Mouse (Mus musculus): ENCODE measurements around the gene Rbp2. TPM values are rescaled to one million over a fixed set of nuclear protein-coding genes. Genes with fewer than 3 reads are reported as not detected.

Rbp2 gene
- polyA plus RNA-seq, 1 experiment from 2014 or later, result 0.37 TPM

- ATAC-seq (no peak), DNase-seq (ENCODE audit: low spot score) (no peak)
- 80% methylated on average over 17 of the region's 17 CpGs for WGBS
- Histone ChIP-seq H3K9me3 (replicated peaks; ENCODE audit: control insufficient read depth, low read length) (no peaks in the 10 kb centered on the region), H3K4me3 (ENCODE audit: low read depth, low read length) (no peak overlapping the region), H3K4me2 (ENCODE audit: low read length) (no peak overlapping the region), H3K27me3 (replicated peaks; ENCODE audit: control insufficient read depth, insufficient read depth, low read length) (no peaks in the 10 kb centered on the region), H3K9ac (ENCODE audit: low read length) (no peak overlapping the region), H3K27ac (ENCODE audit: low read depth, low read length) (no peak overlapping the region), H3K36me3 (ENCODE audit: control insufficient read depth, insufficient read depth, low read length) (no peaks in the 10 kb centered on the region), H3K4me1 (ENCODE audit: control insufficient read depth, insufficient read depth, low read length) (peaks cover 6% of the 10 kb centered on the region; the same call in 1 of the 2 replicates)
Measured at GRCm38 (mm10) chr9:98498717-98499268, 12.9 kb downstream of the Rbp2 start.

GRCm38 (mm10) chr9:98499601-98500000 lies 13.7 kb downstream of the Rbp2 start:
- Histone ChIP-seq H3K27me3 (replicated peaks; ENCODE audit: control insufficient read depth, insufficient read depth, low read length) (no peaks in the 10 kb centered on the region), H3K36me3 (ENCODE audit: control insufficient read depth, insufficient read depth, low read length) (no peaks in the 10 kb centered on the region), H3K4me1 (ENCODE audit: control insufficient read depth, insufficient read depth, low read length) (peaks cover 6% of the 10 kb centered on the region; the same call in 1 of the 2 replicates), H3K4me3 (ENCODE audit: low read depth, low read length) (no peak overlapping the region), H3K4me2 (ENCODE audit: low read length) (no peak overlapping the region), H3K9ac (ENCODE audit: low read length) (no peak overlapping the region), H3K27ac (ENCODE audit: low read depth, low read length) (no peak overlapping the region), H3K9me3 (replicated peaks; ENCODE audit: control insufficient read depth, low read length) (no peaks in the 10 kb centered on the region)
- WGBS, result 88% methylated on average over 5 of the region's 5 CpGs
- no peak for ATAC-seq
- no peak for DNase-seq (ENCODE audit: low spot score)

- Histone ChIP-seq H3K4me1 (ENCODE audit: control insufficient read depth, insufficient read depth, low read length) (no peaks in the 10 kb centered on the region), H3K9me3 (replicated peaks; ENCODE audit: control insufficient read depth, low read length) (no peaks in the 10 kb centered on the region), H3K27ac (ENCODE audit: low read depth, low read length) (no peak overlapping the region), H3K4me2 (ENCODE audit: low read length) (no peak overlapping the region), H3K9ac (ENCODE audit: low read length) (no peak overlapping the region), H3K36me3 (ENCODE audit: control insufficient read depth, insufficient read depth, low read length) (no peaks in the 10 kb centered on the region), H3K27me3 (replicated peaks; ENCODE audit: control insufficient read depth, insufficient read depth, low read length) (no peaks in the 10 kb centered on the region), H3K4me3 (ENCODE audit: low read depth, low read length) (no peak overlapping the region)
- 80% methylated on average over 6 of the region's 6 CpGs for WGBS
- ATAC-seq, result no peak
- no peak for DNase-seq (ENCODE audit: low spot score)
Measured at GRCm38 (mm10) chr9:98507480-98507879, 21.6 kb downstream of the Rbp2 start.

GRCm38 (mm10) chr9:98510363-98511055 lies 24.6 kb downstream of the Rbp2 start:
- DNase-seq (ENCODE audit: low spot score), result peak; percentile 42
- Histone ChIP-seq H3K36me3 (ENCODE audit: control insufficient read depth, insufficient read depth, low read length) (no peaks in the 10 kb centered on the region), H3K4me3 (ENCODE audit: low read depth, low read length) (no peak overlapping the region), H3K27me3 (replicated peaks; ENCODE audit: control insufficient read depth, insufficient read depth, low read length) (no peaks in the 10 kb centered on the region), H3K4me2 (ENCODE audit: low read length) (no peak overlapping the region), H3K9ac (ENCODE audit: low read length) (no peak overlapping the region), H3K4me1 (ENCODE audit: control insufficient read depth, insufficient read depth, low read length) (no peaks in the 10 kb centered on the region), H3K27ac (ENCODE audit: low read depth, low read length) (no peak overlapping the region), H3K9me3 (replicated peaks; ENCODE audit: control insufficient read depth, low read length) (no peaks in the 10 kb centered on the region)
- WGBS, result 89% methylated on average over 6 of the region's 6 CpGs
- ATAC-seq, result peak; percentile 48; the same call in 1 of the 2 replicates

GRCm38 (mm10) chr9:98523872-98524271 lies 38.0 kb downstream of the Rbp2 start:
- Histone ChIP-seq H3K27me3 (replicated peaks; ENCODE audit: control insufficient read depth, insufficient read depth, low read length) (no peaks in the 10 kb centered on the region), H3K4me1 (ENCODE audit: control insufficient read depth, insufficient read depth, low read length) (peaks cover 31% of the 10 kb centered on the region), H3K27ac (ENCODE audit: low read depth, low read length) (peak overlapping the region; percentile 58; the same call in 1 of the 2 replicates), H3K9me3 (replicated peaks; ENCODE audit: control insufficient read depth, low read length) (no peaks in the 10 kb centered on the region), H3K36me3 (ENCODE audit: control insufficient read depth, insufficient read depth, low read length) (no peaks in the 10 kb centered on the region), H3K4me3 (ENCODE audit: low read depth, low read length) (no peak overlapping the region), H3K9ac (ENCODE audit: low read length) (no peak overlapping the region), H3K4me2 (ENCODE audit: low read length) (no peak overlapping the region)
- DNase-seq (ENCODE audit: low spot score) (no peak), ATAC-seq (no peak)
- 76% methylated on average over 2 of the region's 2 CpGs for WGBS

GRCm38 (mm10) chr9:98524786-98525542 lies 39.0 kb downstream of the Rbp2 start:
- H3K9me3 ChIP-seq (replicated peaks; ENCODE audit: control insufficient read depth, low read length), result no peaks in the 10 kb centered on the region
- H3K4me2 ChIP-seq (ENCODE audit: low read length), result peak overlapping the region; percentile 13
- H3K36me3 ChIP-seq (ENCODE audit: control insufficient read depth, insufficient read depth, low read length), result no peaks in the 10 kb centered on the region
- H3K4me3 ChIP-seq (ENCODE audit: low read depth, low read length), result no peak overlapping the region
- peak; percentile 94 for DNase-seq (ENCODE audit: low spot score)
- peak; percentile 92 for ATAC-seq
- no peak overlapping the region for H3K9ac ChIP-seq (ENCODE audit: low read length)
- H3K27ac ChIP-seq (ENCODE audit: low read depth, low read length), result peak overlapping the region; percentile 73
- H3K4me1 ChIP-seq (ENCODE audit: control insufficient read depth, insufficient read depth, low read length), result peaks cover 31% of the 10 kb centered on the region
- WGBS, result 5% methylated on average over 7 of the region's 7 CpGs
- H3K27me3 ChIP-seq (replicated peaks; ENCODE audit: control insufficient read depth, insufficient read depth, low read length), result no peaks in the 10 kb centered on the region

- Histone ChIP-seq H3K9me3 (replicated peaks; ENCODE audit: control insufficient read depth, low read length) (no peaks in the 10 kb centered on the region), H3K4me2 (ENCODE audit: low read length) (no peak overlapping the region), H3K27ac (ENCODE audit: low read depth, low read length) (peak overlapping the region; percentile 64), H3K27me3 (replicated peaks; ENCODE audit: control insufficient read depth, insufficient read depth, low read length) (no peaks in the 10 kb centered on the region), H3K4me1 (ENCODE audit: control insufficient read depth, insufficient read depth, low read length) (peaks cover 31% of the 10 kb centered on the region), H3K4me3 (ENCODE audit: low read depth, low read length) (no peak overlapping the region), H3K9ac (ENCODE audit: low read length) (no peak overlapping the region), H3K36me3 (ENCODE audit: control insufficient read depth, insufficient read depth, low read length) (no peaks in the 10 kb centered on the region)
- WGBS, result 4% methylated on average over 7 of the region's 7 CpGs
- ATAC-seq (peak; percentile 81), DNase-seq (ENCODE audit: low spot score) (no peak)
Measured at GRCm38 (mm10) chr9:98525543-98525924, 39.6 kb downstream of the Rbp2 start.

GRCm38 (mm10) chr9:98527226-98527625 lies 41.3 kb downstream of the Rbp2 start:
- Histone ChIP-seq H3K4me1 (ENCODE audit: control insufficient read depth, insufficient read depth, low read length) (peaks cover 31% of the 10 kb centered on the region), H3K27me3 (replicated peaks; ENCODE audit: control insufficient read depth, insufficient read depth, low read length) (no peaks in the 10 kb centered on the region), H3K36me3 (ENCODE audit: control insufficient read depth, insufficient read depth, low read length) (no peaks in the 10 kb centered on the region), H3K4me3 (ENCODE audit: low read depth, low read length) (no peak overlapping the region), H3K4me2 (ENCODE audit: low read length) (no peak overlapping the region), H3K9ac (ENCODE audit: low read length) (no peak overlapping the region), H3K9me3 (replicated peaks; ENCODE audit: control insufficient read depth, low read length) (no peaks in the 10 kb centered on the region), H3K27ac (ENCODE audit: low read depth, low read length) (no peak overlapping the region)
- ATAC-seq (no peak), DNase-seq (ENCODE audit: low spot score) (no peak)
- 41% methylated on average over 7 of the region's 7 CpGs for WGBS

- Histone ChIP-seq H3K4me3 (ENCODE audit: low read depth, low read length) (no peak overlapping the region), H3K36me3 (ENCODE audit: control insufficient read depth, insufficient read depth, low read length) (no peaks in the 10 kb centered on the region), H3K9ac (ENCODE audit: low read length) (no peak overlapping the region), H3K27ac (ENCODE audit: low read depth, low read length) (peak overlapping the region; percentile 60), H3K4me2 (ENCODE audit: low read length) (no peak overlapping the region), H3K9me3 (replicated peaks; ENCODE audit: control insufficient read depth, low read length) (no peaks in the 10 kb centered on the region), H3K27me3 (replicated peaks; ENCODE audit: control insufficient read depth, insufficient read depth, low read length) (no peaks in the 10 kb centered on the region), H3K4me1 (ENCODE audit: control insufficient read depth, insufficient read depth, low read length) (peaks cover 16% of the 10 kb centered on the region)
- ATAC-seq (no peak), DNase-seq (ENCODE audit: low spot score) (peak; percentile 46)
- WGBS, result 65% methylated on average over 4 of the region's 4 CpGs
Measured at GRCm38 (mm10) chr9:98529776-98530175, 43.9 kb downstream of the Rbp2 start.

Measured in forebrain, embryonic 14.5 days (tissue).